Mouse (Mus musculus) frontal cortex, postnatal 10 days (tissue): ENCODE measurements at regions not wholly inside any gene's neighbourhood (a gene's known extent, or its start where the extent isn't known, plus 50 kb on each side); places are given as distances from the start of the nearest gene placed in this dataset.
A peak's percentile ranks its signal among the peaks of the same experiment; 100 is the strongest.

Experiments used
- DNase-seq, 2 experiments: peaks; one replicate each; pipeline ENCODE4 v3.0.0; 2022; ENCODE audit warnings: low spot score in 2 of 2, mixed read lengths in 1 of 2

DNA sequence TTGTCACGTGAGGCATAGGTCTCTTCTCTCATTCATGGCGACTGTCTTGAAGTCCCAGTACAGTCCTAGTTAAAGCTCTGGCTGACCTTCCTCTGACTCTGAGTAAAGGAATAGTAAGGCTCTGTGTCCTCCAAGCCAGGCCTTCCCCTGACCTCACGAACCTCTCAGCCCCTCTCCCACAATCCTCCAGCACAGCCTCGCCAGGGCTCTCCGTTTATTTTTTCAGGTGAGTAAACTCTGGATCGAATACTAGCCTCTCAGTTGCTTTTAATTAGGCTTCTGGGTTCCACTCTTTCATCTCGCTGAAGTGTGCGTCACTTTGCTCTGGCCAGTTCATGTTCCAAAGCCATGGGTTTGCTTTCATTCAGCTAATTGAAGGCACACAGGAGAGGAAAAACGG lies 133.8 kb downstream of the Mylk4 start:
- DNase-seq = no peak

- DNase-seq = no peak
Measured at GRCm38 (mm10) chr13:32643030-32643750, 140.6 kb downstream of the Mylk4 start.

GRCm38 (mm10) chr13:32640941-32641340 lies 142.8 kb downstream of the Mylk4 start:
- DNase-seq = no peak

- no peak for DNase-seq
Measured at GRCm38 (mm10) chr13:32630122-32630732, 153.5 kb downstream of the Mylk4 start.

DNA sequence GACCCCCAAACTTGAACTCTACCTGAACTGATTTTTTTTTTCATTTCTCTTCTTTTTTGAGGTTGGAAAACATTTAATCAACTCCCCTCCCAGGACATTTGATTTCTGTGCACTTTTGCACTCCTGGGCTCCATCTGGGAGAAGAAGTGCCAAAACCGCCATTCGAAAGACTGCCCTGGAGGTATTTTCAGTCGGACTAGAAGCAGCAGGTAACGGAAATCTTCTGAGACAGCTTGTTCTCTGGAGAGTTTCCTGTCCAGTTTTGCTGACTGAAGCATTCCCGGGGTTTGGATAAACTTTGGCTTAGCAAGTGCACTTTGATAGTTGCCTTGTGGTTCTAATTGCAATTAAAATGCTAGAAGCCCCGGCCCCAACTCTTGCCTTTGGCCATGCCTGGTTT lies 169.8 kb downstream of the Mylk4 start:
- DNase-seq = no peak

DNA sequence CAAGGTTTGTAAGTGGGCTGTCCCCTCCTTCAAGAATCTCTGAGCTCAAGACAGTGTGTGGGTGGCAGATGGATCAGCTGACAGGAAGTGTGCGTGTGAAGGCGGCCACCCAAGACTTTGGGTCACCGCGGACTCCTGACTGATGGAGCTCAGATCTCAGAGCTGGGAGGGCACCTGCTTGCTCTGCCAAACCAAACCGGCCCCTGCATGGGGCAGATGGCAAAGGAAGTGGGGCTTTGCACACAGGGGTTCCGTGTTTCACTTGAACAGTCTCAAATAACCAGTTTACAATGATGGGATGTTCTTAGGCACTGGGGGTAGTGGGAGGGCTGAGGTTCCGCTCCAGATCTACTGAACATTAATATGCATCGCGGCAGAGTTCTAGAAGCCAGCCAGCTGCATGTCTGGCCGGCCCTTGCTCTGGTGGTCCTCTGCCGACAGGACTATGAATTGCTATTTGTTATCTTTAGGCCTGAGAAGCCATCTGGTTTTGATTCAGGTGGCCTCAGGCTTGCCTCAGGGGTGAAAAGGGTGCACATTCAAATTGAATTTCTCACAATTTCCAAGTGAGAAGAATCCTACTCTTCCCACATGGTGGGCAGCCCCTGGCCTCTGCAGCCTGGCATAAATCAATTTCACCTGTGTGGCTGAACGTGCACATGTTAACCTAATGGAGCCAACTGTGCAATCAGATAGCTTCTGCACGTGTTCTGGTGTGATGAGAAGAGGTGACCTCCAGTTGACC lies 172.0 kb downstream of the Mylk4 start:
- DNase-seq = peak; percentile 6 to 8

GRCm38 (mm10) chr13:32610970-32611369 lies 172.8 kb downstream of the Mylk4 start:
- DNase-seq = no peak

DNA sequence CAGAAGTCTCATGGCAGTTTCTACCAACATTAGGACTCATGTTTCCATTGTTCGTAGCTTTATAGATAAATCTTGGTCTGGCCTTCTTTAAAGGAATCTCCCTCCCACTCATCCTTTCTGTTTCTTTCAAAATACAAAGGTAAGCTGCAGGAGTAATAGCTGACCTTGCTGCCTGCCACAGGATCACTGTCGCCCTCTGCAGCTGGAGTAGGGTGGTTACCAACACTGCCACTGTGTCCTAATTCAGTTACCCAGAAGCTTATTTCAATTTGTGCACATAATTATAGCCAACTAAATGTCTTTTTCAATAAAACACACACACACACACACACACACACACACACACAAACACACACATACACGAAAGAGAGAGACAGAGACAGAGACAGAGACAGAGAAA lies 175.3 kb downstream of the Mylk4 start:
- no peak for DNase-seq

DNA sequence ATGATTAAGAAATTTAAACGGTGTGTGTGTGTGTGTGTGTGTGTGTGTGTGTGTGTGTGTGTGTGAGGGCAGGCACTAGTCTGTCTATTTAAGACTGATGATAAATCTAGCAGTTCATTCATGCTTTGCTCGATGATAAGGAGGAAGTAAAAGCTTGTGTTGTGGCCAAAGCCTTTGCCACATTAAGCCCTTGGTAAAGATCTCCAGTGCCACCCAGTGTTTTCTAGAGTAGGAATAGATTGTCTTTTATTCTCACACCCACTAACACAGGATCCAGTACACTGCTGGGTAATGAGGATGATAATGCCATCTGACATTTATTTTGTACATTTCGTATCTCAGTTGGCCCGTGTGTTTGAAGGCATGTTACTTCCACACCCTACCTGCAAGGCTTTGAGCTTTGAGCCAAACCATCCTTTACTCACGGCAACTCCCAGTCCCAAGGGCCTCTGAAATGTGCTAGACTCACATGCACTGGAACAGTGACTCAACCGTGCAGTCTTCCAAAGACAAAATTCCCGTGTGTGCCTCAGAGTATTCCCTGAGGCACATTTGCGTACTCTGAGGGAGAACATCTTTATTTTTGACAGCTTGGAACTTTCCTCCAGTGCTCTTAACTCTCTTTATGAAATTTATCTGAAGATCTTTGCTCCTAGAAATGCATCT lies 179.7 kb downstream of the Mylk4 start:
- no peak for DNase-seq

GRCm38 (mm10) chr13:32601315-32601714 lies 182.4 kb downstream of the Mylk4 start:
- DNase-seq = no peak

DNA sequence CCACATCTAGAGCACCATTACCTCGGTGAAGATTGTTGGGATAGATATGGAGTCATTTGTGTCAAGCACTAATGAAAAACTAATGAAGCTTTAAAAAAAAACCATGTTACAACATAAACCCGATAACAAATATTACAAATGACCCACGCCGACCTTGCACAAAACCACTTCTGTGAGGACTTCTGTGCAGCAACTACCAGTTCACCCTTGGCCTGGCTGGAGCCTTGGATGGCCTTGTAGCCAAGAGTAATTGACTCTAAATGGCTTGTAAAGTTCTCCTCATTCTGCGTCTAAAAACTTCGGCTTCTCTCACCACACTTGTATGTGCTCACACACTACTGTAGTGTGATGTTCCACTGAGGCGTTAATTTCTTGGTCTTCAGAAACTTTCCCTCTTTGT lies 190.1 kb downstream of the Mylk4 start:
- no peak for DNase-seq

GRCm38 (mm10) chr13:32593131-32593530 lies 190.6 kb downstream of the Mylk4 start:
- DNase-seq = no peak

GRCm38 (mm10) chr13:32581598-32581997 lies 202.2 kb downstream of the Mylk4 start:
- no peak for DNase-seq

GRCm38 (mm10) chr13:32567850-32568249 lies 215.9 kb downstream of the Mylk4 start:
- DNase-seq = no peak

DNA sequence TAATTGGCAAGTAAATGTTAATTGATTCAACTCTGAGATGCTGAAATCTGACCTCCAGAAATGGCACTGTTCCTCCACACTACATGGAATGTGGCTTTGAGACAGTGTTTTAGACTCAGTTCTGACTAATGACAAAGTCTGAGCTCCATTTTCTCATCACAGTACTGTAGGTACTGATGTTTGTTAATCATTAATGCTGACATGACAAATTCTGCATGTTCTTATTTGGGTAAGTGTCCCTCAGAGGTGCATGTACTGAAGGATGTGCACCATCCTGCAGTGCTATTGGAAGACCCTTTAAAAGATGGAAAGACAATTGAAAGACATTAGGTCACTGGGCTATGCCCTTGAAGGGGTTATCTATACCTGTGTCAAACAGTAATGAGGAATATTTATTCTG lies 222.1 kb upstream of the Gmds start:
- DNase-seq = no peak

DNA sequence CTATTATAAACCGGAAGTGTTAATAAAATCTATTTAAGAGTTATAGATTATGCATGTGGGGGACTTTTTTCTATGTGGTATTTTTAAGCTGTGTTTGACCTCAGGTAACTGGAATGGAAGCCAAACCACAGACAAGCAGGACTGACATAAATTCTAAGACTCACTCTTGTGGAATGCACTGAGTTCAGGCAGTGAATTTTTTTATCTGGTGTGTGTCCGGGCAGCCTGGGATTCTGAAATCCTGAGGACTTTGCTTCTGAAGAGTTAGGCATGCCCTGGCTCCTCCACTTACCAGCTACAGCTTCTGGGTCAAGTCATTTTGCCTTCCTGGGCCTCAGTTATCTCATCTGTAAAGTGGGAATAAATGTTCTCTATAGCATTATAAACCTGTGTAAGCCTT lies 217.9 kb upstream of the Gmds start:
- no peak for DNase-seq

- no peak for DNase-seq
Measured at GRCm38 (mm10) chr13:32555064-32555463, 216.5 kb upstream of the Gmds start.

DNA sequence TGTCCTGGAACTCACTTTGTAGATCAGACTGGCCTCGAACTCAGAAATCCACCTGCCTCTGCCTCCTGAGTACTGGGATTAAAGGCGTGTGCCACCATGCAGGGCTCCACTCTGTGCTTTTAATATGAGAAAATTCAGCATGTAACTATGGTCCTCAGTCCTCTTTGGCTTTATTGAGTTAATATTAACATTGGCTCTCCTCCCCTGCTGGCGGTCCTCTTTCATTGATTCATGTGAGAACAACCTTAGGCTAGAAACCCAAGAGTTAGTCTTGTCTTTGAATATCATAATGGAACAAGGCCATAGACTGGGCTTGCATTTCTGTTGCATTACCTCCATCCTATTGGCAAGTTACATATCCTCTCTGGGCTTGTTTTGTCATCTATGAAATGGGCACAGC lies 216.1 kb upstream of the Gmds start:
- no peak for DNase-seq

DNA sequence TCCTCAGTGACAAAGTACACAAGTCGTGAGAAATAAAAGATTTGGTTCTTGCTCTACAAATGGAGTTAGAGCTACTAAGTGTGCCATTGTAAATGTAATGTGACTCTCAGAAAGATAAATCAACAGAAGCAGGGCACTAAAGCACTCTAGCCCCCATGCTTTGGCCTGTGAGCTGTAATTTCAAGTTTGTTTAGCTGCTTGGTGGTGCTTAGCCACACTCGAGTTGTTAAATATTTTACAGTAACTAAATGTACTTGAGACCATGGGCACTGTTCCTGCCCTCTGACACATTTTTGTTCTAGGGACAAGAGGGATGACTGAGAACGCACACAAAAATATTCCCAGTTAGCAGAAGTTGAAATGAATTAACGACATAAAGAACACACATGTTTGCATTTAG lies 214.6 kb upstream of the Gmds start:
- DNase-seq = no peak

- DNase-seq = no peak
Measured at GRCm38 (mm10) chr13:32550113-32550512, 211.6 kb upstream of the Gmds start.

DNA sequence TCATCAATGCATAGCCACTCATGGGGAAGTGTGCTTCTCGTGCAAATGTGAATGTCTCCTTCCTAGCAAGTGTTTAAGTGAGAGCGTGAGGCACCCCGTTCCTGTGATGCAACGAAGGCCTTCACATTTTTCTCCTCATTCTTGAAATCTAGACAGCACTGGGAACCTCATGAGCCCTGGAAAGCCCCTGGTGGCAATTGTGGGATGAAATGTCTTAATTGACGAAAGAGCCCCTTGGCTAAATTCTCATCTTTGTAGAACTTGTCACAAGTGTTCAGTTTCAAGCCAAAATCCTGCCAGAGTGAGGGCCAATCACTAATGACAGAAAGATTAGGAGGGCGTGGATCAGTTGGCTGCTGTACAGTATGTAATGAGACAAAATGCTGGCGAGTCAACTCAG lies 208.6 kb upstream of the Gmds start:
- DNase-seq = no peak

DNA sequence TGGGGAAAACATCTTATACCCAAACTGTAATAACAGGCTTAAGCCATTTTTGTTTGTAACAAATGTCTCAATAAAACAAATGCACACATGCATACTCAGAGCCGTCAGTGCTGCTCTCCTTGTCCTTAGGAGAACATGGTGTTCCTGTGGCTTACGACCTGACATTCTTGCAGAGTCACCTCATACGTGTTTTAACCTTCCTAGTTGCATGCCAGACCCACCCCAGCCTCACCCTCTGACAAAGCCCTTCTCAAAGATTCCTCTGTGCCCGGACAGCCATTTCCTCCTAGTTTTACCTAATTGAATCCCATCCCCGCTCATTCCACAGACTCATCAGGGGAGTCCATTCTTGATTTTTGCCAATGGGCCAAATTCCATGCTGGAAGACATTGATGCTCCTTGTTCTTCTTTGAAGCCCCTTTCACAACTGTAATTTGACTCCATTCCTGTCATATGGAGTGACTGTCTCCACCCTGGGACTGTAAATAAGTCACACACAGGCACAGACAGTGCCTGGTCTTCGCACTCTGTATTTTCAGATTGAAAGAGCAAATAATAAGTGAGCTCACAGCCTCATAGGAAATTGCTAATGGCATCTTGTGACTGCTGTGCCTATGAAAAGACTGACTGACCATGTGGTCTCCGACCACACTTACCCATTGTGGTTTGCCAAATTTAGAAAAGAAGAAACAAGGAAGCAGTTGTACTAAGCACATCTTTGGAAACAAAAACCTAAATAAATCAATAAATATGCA lies 206.6 kb upstream of the Gmds start:
- no peak for DNase-seq
